Mouse (Mus musculus): ENCODE data around the gene Iqcf1.

- TF ChIP-seq CTCF (IDR thresholded peaks at IDR 0.05; ENCODE audit: low read depth): no peak
- no peak for TF ChIP-seq EP300 (optimal IDR thresholded peaks at IDR 0.05)
Observed at GRCm38 (mm10) chr9:106534975-106535374, 35.2 kb downstream of the Iqcf1 start.
